Mouse (Mus musculus): ENCODE measurements around the gene Mfsd14a. TPM values are rescaled to one million over a fixed set of nuclear protein-coding genes. Genes with fewer than 3 reads are reported as not detected.

Gene Mfsd14a
- polyA plus RNA-seq, 1 experiment from 2014 or later, result 106 TPM

- no peak for ATAC-seq (ENCODE audit: low FRiP score, low TSS enrichment)
Observed at GRCm38 (mm10) chr3:116641811-116642371, 20.6 kb downstream of the Mfsd14a start.

GRCm38 (mm10) chr3:116640024-116640423, 22.5 kb downstream of the Mfsd14a start:
- Histone ChIP-seq H3K36me3 (ENCODE audit: control insufficient read depth, insufficient read depth, low read length) (peaks cover 87% of the 10 kb centered on the region), H3K9ac (ENCODE audit: low read depth, low read length) (no peak overlapping the region), H3K27me3 (ENCODE audit: control insufficient read depth, insufficient read depth, low read length) (no peaks in the 10 kb centered on the region), H3K27ac (ENCODE audit: low read depth, low read length) (no peak overlapping the region), H3K4me2 (replicated peaks; ENCODE audit: low read depth, low read length) (no peak overlapping the region), H3K9me3 (ENCODE audit: control insufficient read depth, low read length) (no peaks in the 10 kb centered on the region), H3K4me3 (ENCODE audit: low read length) (no peak overlapping the region), H3K4me1 (ENCODE audit: control insufficient read depth, insufficient read depth, low read length) (no peaks in the 10 kb centered on the region)
- WGBS, result 96% methylated on average over 1 of the region's 1 CpGs
- no peak for ATAC-seq (ENCODE audit: low FRiP score, low TSS enrichment)

More at GRCm38 (mm10) chr3:116641811-116642371, 20.6 kb downstream of the Mfsd14a start:
- Histone ChIP-seq H3K4me3 (ENCODE audit: low read length) (no peak overlapping the region), H3K27ac (ENCODE audit: low read depth, low read length) (no peak overlapping the region), H3K4me2 (replicated peaks; ENCODE audit: low read depth, low read length) (no peak overlapping the region), H3K27me3 (ENCODE audit: control insufficient read depth, insufficient read depth, low read length) (no peaks in the 10 kb centered on the region), H3K36me3 (ENCODE audit: control insufficient read depth, insufficient read depth, low read length) (peaks cover 90% of the 10 kb centered on the region), H3K9me3 (ENCODE audit: control insufficient read depth, low read length) (no peaks in the 10 kb centered on the region), H3K4me1 (ENCODE audit: control insufficient read depth, insufficient read depth, low read length) (no peaks in the 10 kb centered on the region), H3K9ac (ENCODE audit: low read depth, low read length) (no peak overlapping the region)
- 94% methylated on average over 6 of the region's 6 CpGs for WGBS

GRCm38 (mm10) chr3:116638572-116638971, 23.9 kb downstream of the Mfsd14a start:
- no peak overlapping the region for H3K4me2 ChIP-seq (replicated peaks; ENCODE audit: low read depth, low read length)
- H3K36me3 ChIP-seq (ENCODE audit: control insufficient read depth, insufficient read depth, low read length), result peaks cover 88% of the 10 kb centered on the region
- no peak overlapping the region for H3K9ac ChIP-seq (ENCODE audit: low read depth, low read length)
- no peaks in the 10 kb centered on the region for H3K27me3 ChIP-seq (ENCODE audit: control insufficient read depth, insufficient read depth, low read length)
- WGBS, result 84% methylated on average over 7 of the region's 7 CpGs
- no peak overlapping the region for H3K27ac ChIP-seq (ENCODE audit: low read depth, low read length)
- H3K4me3 ChIP-seq (ENCODE audit: low read length), result no peak overlapping the region
- no peak for ATAC-seq (ENCODE audit: low FRiP score, low TSS enrichment)
- no peaks in the 10 kb centered on the region for H3K9me3 ChIP-seq (ENCODE audit: control insufficient read depth, low read length)
- H3K4me1 ChIP-seq (ENCODE audit: control insufficient read depth, insufficient read depth, low read length), result no peaks in the 10 kb centered on the region

GRCm38 (mm10) chr3:116637693-116638476, 24.6 kb downstream of the Mfsd14a start:
- no peak overlapping the region for H3K4me3 ChIP-seq (ENCODE audit: low read length)
- peaks cover 88% of the 10 kb centered on the region for H3K36me3 ChIP-seq (ENCODE audit: control insufficient read depth, insufficient read depth, low read length)
- no peak overlapping the region for H3K4me2 ChIP-seq (replicated peaks; ENCODE audit: low read depth, low read length)
- H3K9ac ChIP-seq (ENCODE audit: low read depth, low read length), result no peak overlapping the region
- 89% methylated on average over 9 of the region's 9 CpGs for WGBS
- ATAC-seq (ENCODE audit: low FRiP score, low TSS enrichment), result no peak
- H3K27me3 ChIP-seq (ENCODE audit: control insufficient read depth, insufficient read depth, low read length), result no peaks in the 10 kb centered on the region
- H3K9me3 ChIP-seq (ENCODE audit: control insufficient read depth, low read length), result no peaks in the 10 kb centered on the region
- H3K4me1 ChIP-seq (ENCODE audit: control insufficient read depth, insufficient read depth, low read length), result no peaks in the 10 kb centered on the region
- no peak overlapping the region for H3K27ac ChIP-seq (ENCODE audit: low read depth, low read length)

- Histone ChIP-seq H3K9ac (ENCODE audit: low read depth, low read length) (no peak overlapping the region), H3K9me3 (ENCODE audit: control insufficient read depth, low read length) (no peaks in the 10 kb centered on the region), H3K27me3 (ENCODE audit: control insufficient read depth, insufficient read depth, low read length) (no peaks in the 10 kb centered on the region), H3K4me2 (replicated peaks; ENCODE audit: low read depth, low read length) (no peak overlapping the region), H3K27ac (ENCODE audit: low read depth, low read length) (no peak overlapping the region), H3K36me3 (ENCODE audit: control insufficient read depth, insufficient read depth, low read length) (peaks cover 83% of the 10 kb centered on the region), H3K4me3 (ENCODE audit: low read length) (no peak overlapping the region), H3K4me1 (ENCODE audit: control insufficient read depth, insufficient read depth, low read length) (no peaks in the 10 kb centered on the region)
- 80% methylated on average over 5 of the region's 5 CpGs for WGBS
- ATAC-seq (ENCODE audit: low FRiP score, low TSS enrichment), result no peak
Observed at GRCm38 (mm10) chr3:116635799-116636198, 26.7 kb downstream of the Mfsd14a start.

- H3K4me1 ChIP-seq (ENCODE audit: control insufficient read depth, insufficient read depth, low read length), result no peaks in the 10 kb centered on the region
- no peaks in the 10 kb centered on the region for H3K27me3 ChIP-seq (ENCODE audit: control insufficient read depth, insufficient read depth, low read length)
- no peak for ATAC-seq (ENCODE audit: low FRiP score, low TSS enrichment)
- H3K9ac ChIP-seq (ENCODE audit: low read depth, low read length), result no peak overlapping the region
- no peak overlapping the region for H3K27ac ChIP-seq (ENCODE audit: low read depth, low read length)
- no peaks in the 10 kb centered on the region for H3K9me3 ChIP-seq (ENCODE audit: control insufficient read depth, low read length)
- 94% methylated on average over 8 of the region's 8 CpGs for WGBS
- no peak overlapping the region for H3K4me2 ChIP-seq (replicated peaks; ENCODE audit: low read depth, low read length)
- H3K4me3 ChIP-seq (ENCODE audit: low read length), result no peak overlapping the region
- H3K36me3 ChIP-seq (ENCODE audit: control insufficient read depth, insufficient read depth, low read length), result peaks cover 84% of the 10 kb centered on the region
Observed at GRCm38 (mm10) chr3:116634853-116635252, 27.6 kb downstream of the Mfsd14a start.

GRCm38 (mm10) chr3:116634091-116634490, 28.4 kb downstream of the Mfsd14a start:
- no peak overlapping the region for H3K4me2 ChIP-seq (replicated peaks; ENCODE audit: low read depth, low read length)
- no peaks in the 10 kb centered on the region for H3K9me3 ChIP-seq (ENCODE audit: control insufficient read depth, low read length)
- H3K9ac ChIP-seq (ENCODE audit: low read depth, low read length), result no peak overlapping the region
- no peak overlapping the region for H3K4me3 ChIP-seq (ENCODE audit: low read length)
- WGBS, result 90% methylated on average over 3 of the region's 3 CpGs
- no peak for ATAC-seq (ENCODE audit: low FRiP score, low TSS enrichment)
- no peaks in the 10 kb centered on the region for H3K4me1 ChIP-seq (ENCODE audit: control insufficient read depth, insufficient read depth, low read length)
- H3K27ac ChIP-seq (ENCODE audit: low read depth, low read length), result no peak overlapping the region
- no peaks in the 10 kb centered on the region for H3K27me3 ChIP-seq (ENCODE audit: control insufficient read depth, insufficient read depth, low read length)
- H3K36me3 ChIP-seq (ENCODE audit: control insufficient read depth, insufficient read depth, low read length), result peaks cover 77% of the 10 kb centered on the region

GRCm38 (mm10) chr3:116632971-116633370, 29.5 kb downstream of the Mfsd14a start:
- peaks cover 68% of the 10 kb centered on the region for H3K36me3 ChIP-seq (ENCODE audit: control insufficient read depth, insufficient read depth, low read length)
- ATAC-seq (ENCODE audit: low FRiP score, low TSS enrichment), result no peak

GRCm38 (mm10) chr3:116631459-116631858, 31.0 kb downstream of the Mfsd14a start:
- WGBS, result 85% methylated on average over 1 of the region's 1 CpGs
- no peaks in the 10 kb centered on the region for H3K27me3 ChIP-seq (ENCODE audit: control insufficient read depth, insufficient read depth, low read length)
- no peak overlapping the region for H3K27ac ChIP-seq (ENCODE audit: low read depth, low read length)
- no peak overlapping the region for H3K9ac ChIP-seq (ENCODE audit: low read depth, low read length)
- no peak for ATAC-seq (ENCODE audit: low FRiP score, low TSS enrichment)
- H3K4me2 ChIP-seq (replicated peaks; ENCODE audit: low read depth, low read length), result no peak overlapping the region
- no peak overlapping the region for H3K4me3 ChIP-seq (ENCODE audit: low read length)
- H3K4me1 ChIP-seq (ENCODE audit: control insufficient read depth, insufficient read depth, low read length), result no peaks in the 10 kb centered on the region
- H3K9me3 ChIP-seq (ENCODE audit: control insufficient read depth, low read length), result no peaks in the 10 kb centered on the region
- peaks cover 63% of the 10 kb centered on the region for H3K36me3 ChIP-seq (ENCODE audit: control insufficient read depth, insufficient read depth, low read length)

More at GRCm38 (mm10) chr3:116632971-116633370, 29.5 kb downstream of the Mfsd14a start:
- Histone ChIP-seq H3K9ac (ENCODE audit: low read depth, low read length) (no peak overlapping the region), H3K9me3 (ENCODE audit: control insufficient read depth, low read length) (no peaks in the 10 kb centered on the region), H3K4me2 (replicated peaks; ENCODE audit: low read depth, low read length) (no peak overlapping the region), H3K4me3 (ENCODE audit: low read length) (no peak overlapping the region), H3K27me3 (ENCODE audit: control insufficient read depth, insufficient read depth, low read length) (no peaks in the 10 kb centered on the region), H3K4me1 (ENCODE audit: control insufficient read depth, insufficient read depth, low read length) (no peaks in the 10 kb centered on the region), H3K27ac (ENCODE audit: low read depth, low read length) (no peak overlapping the region)
- WGBS, result 95% methylated on average over 3 of the region's 3 CpGs

Measured in kidney, embryonic 14.5 days (tissue).